Mouse (Mus musculus) hindlimb bud, embryonic 11.5 days (tissue): ENCODE measurements around the gene Tceanc.
A peak's percentile ranks its signal among the peaks of the same experiment; 100 is the strongest.
"Not testable (repeated sequence)": the region's sequence is repeated elsewhere in the genome, so short reads cannot be mapped to it uniquely, and the experiment has no call there.

Source experiments
- DNase-seq: peaks from one replicate; pipeline ENCODE4 v3.0.0-alpha.2; 2012; ENCODE audit warnings: low read depth, low spot score; ENCODE audit errors: extremely low spot score

Tceanc gene

DNA sequence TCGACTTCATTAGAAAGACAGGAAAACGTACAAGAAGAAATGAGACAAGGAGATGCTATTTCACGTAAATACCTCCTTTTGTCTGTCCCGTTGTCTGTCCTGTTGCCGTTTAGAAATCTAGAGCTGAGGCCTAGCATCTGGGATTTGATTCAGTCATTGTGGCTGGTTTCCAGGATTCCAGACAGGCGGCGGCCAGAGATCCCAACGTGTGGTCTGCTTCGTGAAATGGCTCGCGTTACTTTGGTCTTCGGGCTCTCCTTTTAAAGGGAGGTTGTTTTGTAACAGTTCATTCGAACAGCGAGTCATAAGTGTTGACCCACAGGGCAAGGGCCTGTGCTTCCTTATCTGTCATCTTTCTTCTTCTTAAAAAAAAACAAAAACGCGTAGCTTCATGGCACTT is at the start of gene Tceanc:
TSS of gene Tceanc (minus strand) at position 223 of the 400 bp plus-strand sequence.
- DNase-seq = no peak

DNA sequence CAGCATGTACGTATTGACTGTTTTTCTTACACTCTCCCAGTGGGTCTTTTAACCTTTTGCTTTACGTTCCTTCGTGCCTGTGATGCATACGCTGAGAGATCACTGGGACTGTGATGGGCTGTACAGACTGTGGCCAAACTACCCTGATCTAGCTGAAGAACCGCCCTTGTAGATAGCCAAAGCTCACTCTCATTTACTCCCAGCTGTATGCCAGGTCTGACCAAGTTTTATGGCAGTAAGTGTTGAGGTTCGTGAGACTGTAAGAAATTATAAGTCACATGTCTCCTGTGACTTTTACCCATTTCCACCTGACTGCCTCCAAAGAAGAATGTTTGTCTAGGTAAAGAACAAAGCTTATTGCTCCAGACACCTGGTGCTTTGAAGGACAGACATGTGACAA is 47.6 kb upstream of the Tceanc start:
- no peak for DNase-seq

DNA sequence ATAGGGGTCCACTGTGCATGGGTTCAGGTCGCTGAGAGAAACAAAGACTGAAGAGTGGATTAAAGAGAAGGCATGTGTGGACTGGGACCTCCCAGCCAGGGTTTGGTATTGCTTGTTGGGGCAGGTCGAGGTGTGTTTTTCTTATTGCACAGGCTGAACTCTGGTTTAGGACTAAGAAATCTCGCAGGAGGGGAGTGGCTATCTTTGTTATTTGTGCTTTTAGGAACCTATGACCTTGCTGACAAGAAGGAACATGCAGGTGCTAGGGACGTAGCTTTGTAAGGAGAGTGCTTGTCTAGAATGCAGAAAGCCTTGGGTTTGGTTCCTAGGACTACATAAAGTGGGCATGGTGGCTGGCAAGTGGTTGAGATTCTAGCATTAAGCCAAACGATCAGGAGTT is 47.0 kb upstream of the Tceanc start:
- DNase-seq = no peak

DNA sequence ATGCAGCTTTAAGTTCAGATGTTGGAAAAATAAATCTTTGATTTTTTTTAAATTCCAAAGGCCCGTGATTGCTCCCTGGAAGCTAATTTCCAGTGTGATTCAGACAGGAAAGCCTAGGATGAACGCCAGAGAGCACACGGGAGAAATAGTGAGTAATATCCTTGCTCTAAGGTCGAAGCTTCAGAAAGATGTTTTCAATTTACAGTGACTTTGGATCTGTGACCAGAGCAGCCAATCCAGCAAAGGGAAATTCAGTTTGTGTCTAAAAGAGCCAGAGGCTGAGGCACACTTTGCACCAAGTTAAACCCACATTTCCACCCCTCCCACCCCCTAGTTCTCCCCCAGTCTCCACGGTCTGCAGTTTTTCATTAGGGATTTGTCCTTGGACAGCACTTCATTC is 46.5 kb upstream of the Tceanc start:
- no peak for DNase-seq

DNA sequence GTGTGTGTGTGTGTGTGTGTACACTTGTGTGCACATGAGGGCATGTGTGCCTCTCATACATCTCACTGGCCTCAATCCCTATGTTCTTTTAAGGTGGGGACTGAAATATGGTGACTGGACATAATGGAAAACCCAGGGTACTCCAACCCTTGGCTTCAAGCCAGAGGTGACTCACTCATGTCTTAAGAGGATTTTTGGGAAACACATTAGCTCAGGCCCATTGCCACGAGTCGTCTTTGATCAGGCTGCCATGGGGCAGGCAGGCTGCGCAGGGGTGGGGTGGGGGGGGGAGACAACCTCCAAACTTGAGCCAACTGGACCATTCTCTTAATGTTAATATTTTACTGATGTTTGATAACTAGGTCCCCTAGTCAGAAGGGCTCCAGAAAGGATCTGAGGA is 41.0 kb upstream of the Tceanc start:
- no peak for DNase-seq

DNA sequence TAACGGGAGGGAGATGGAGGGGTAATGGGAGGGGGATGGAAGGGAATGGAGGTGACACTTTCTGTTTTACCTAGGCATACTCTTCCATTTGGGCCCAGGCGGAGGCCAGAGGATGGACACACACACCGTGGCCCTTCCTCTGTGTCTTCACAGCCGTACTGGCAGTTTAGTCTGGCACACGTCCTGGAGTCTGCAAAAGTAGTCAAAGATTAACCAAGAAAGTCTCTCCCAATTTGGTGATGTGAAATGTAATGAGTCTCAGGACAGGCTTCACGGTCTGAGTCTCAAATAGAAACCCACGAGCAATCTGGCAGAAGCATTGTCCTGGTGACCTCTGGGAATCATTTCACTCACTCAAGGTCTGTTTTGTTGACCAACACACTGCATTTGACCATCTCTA is 34.0 kb upstream of the Tceanc start:
- DNase-seq = no peak

DNA sequence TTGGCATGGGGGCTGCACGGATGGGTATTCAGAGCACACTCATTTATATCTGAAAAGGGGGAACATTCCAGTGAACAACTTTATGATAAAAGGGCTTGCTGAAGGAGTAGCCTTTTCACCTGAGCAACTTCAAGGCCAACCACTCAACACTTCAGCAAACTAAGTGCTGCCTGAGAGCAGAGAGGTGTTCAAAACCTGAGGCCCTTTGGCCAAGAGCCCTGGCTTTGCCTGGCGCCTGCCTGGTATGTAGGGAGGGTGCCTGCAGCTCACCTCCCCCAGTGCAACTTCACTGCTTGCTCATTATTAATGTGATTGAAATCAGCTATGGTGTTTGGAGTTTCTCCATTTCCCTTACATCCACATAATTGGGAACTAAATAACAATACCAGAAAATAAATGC is 28.1 kb upstream of the Tceanc start:
- no peak for DNase-seq

DNA sequence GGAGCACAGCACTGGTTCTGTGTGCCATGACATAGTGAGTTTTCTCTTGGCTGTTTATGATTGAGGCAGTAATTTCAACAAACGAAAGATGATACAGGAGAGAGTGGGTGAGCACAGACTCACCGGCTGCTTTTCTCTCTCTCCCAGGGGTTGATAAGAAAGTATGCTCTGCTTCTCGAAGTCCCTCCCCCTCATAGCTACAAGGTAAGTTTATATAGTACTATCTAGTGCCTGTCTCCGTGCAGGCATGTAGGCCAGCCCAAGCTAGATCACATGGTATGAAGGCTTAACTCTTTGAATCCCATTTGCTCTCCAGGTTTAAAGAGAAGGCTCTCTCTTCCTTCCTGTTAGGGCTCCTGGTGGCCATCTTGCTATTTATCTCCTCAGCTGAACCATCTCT is 16.8 kb upstream of the Tceanc start:
- no peak for DNase-seq

DNA sequence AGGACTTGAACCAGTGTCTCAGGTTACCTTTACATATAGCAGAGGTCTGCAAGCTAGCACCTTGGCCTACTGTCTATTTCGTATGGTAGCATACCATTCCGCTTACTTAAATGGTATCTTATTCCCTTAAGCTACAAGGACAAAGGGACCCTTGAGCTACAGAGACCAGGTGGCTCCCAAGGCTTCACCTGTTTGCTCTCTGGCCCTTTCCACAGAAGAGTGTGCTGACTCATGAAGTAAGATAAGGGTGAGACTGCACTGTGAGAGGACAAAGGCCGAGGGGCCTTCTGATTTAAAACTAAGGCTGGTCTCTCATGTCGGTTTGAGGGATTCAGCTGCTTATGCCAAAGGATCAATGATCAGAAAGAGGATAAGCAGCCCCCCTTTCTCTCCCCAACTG is 15.1 kb upstream of the Tceanc start:
- DNase-seq = no peak

DNA sequence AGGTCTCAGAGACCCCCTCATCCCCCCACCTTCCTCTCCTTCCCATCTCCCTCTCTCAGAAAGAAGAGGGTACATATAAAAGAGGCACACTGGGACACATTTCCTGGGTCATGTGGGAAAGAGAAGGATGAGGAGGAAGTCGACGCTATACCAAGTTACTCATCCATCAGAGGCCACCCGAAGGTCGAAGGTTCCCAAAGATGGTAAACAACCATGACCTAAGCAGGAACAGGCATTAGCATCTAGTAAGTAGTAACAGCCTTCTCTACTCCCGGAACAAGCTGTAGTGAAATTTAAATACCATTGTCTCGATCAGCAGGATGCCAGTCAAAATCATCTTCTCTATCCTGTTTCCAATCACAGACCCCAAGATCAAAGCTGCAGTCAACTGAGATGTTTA is 13.3 kb upstream of the Tceanc start:
- no peak for DNase-seq

DNA sequence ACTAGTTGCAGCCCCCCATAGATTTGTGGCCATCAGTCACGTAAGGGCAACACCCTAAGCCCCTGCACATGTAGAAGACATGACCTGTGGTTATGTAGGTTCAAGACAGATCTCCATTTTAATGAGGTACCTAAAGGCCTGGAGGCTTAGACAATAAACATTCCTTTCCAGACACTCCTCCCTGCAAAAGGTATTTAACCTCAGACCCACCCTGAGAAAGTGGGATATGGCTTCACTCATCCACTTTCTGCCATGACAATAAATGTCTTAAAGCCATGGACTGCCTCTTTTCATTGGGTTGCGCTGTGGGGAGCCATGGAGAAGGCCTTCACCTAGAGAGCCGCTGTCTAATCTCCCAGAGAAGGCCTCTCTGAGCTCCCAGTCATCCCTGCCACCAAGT is 9.8 kb upstream of the Tceanc start:
- DNase-seq = no peak

DNA sequence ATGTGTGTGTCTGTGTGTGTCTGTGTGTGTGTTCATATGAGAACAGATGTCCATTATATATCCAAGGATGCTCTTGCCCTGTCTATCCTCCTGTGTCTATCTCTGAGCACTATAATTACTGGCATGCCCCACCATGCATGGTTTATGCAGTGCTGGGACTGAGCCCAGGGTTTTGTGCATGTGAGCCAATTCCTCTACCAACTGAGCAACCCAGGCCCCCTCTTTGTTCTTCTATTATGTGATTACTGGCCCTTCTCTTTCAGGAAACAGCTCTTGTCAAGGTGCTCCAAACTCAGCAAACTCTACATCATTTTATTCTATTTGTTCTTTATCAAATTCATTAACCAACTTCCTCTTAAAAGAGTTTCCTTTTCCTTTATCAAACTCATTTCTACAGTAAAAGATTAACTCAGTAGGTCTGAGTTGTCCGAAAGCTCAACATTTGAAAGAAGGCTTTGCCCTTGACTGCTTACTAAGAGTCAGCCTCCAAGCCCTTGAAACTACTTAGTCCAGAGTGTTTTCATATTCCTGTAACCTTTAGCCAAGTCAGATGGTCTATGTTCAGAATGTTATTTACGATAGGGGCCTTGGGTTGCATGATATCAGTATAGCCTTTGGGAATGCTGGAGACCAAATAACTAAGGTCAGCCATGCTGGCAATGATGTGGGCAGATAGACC is 7.4 kb upstream of the Tceanc start:
- no peak for DNase-seq

DNA sequence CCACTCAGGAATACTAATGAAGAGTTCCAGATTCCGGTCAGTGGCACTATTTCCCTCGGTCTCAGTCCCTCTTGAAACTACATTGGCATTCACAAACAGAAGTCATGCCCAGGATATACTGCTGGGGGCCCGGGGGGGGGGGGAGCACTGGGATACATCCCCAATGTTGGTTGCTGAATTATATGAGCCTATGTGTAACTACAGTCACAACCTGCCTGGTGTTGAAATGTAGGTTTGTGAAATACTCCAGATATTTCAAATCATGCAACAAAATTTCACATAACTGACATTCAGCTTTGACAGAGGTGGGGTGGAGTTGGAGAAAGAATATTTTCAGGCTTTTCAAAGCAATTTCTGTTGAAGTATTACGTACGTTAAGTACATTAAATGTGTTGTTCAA is 2.4 kb upstream of the Tceanc start:
- DNase-seq = no peak

DNA sequence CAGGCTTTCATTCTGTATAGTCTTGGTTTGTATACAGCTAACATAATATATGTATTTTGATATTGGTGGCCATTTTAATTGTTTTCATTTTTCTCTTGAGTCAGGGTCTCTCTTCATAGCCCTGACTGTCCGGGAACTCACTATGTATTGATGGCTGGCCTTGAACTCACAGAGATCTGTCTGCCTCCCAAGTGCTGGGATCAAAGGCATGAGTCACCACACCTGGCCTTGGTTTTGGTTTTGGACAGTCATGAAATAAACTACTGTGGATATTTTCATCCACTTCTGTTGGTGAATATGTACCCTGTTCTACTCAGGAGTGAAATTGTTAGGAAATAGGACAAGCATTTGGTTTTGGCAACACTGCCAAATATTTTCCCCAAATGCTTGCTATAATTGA is 1.7 kb downstream of the Tceanc start:
- DNase-seq = no peak

DNA sequence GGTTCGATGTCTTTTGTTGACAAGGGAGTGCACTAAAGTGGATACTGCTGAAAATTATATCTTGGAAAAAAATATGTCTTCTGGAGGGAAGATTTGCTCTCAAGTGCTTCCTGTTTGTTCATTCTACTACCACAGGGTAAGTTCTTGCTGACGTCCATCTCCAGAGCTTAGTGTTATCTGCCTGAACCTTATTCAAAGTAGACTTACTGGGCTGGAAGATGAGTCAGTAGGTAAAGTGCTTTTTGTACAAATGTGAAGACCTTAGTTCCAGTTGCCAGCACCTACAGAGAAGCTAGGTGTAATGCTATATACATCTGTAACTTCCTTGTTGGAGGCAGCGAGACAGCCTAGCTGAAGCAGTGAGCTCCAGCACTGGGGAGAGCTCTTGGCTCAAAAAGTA is 2.4 kb downstream of the Tceanc start:
- no peak for DNase-seq

DNA sequence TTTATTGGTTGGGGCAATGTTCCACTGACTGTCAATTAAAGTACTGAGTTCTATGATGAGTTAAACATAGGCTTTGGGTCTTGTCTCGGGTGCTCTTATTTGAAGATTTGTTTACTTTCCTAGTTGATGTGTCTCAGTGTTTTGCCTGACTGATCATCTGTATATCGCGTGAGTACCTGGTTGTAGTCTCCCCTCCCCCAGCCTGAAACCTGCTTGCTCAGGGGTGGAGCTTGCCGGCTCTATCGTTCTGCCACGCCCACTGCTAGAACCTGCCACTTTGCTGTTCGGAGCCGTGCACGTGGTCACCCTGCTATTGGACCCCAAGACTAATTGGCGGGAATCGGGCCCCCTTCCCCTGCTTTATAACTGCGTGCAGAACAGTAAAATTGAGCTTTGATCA is 4.3 kb downstream of the Tceanc start:
- not testable (repeated sequence) for DNase-seq

DNA sequence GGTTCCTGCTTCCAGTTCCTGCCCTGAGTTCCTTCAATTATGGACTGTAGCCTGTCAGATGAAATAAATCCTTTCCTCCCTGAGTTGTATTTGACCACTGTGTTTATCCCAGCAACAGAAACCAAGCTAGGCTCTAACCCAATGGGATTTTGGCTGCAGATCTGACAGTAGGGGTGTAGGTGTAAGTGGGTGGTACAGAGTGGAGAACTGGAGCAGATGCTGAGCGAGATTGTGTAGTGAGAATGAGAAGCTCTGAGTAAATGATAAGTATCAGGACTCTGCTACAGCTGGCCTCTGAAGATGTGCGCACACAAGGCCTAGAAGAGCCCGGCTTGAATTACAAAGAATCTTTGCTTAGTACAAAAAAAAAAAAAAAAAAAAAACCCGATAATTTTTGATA is 6.3 kb downstream of the Tceanc start:
- DNase-seq = no peak

DNA sequence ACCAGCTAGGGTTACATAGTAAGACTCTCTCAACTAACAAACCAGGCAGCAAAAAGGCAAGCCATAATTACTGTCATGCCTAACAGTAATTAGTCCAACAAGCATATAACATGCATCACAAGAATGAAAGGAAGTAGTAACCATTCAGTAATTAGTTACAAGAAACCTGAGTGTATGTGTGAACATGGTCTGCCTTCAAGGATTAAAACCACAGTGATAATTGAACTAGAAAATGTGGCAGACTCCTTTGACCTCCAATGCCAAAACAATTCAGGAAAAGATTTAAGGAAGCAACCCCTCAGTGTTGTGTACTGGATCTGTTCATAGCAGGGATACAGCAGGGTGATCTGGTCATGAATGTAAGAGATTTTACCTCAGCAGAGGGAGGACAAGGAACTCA is 7.3 kb downstream of the Tceanc start:
- DNase-seq = no peak

DNA sequence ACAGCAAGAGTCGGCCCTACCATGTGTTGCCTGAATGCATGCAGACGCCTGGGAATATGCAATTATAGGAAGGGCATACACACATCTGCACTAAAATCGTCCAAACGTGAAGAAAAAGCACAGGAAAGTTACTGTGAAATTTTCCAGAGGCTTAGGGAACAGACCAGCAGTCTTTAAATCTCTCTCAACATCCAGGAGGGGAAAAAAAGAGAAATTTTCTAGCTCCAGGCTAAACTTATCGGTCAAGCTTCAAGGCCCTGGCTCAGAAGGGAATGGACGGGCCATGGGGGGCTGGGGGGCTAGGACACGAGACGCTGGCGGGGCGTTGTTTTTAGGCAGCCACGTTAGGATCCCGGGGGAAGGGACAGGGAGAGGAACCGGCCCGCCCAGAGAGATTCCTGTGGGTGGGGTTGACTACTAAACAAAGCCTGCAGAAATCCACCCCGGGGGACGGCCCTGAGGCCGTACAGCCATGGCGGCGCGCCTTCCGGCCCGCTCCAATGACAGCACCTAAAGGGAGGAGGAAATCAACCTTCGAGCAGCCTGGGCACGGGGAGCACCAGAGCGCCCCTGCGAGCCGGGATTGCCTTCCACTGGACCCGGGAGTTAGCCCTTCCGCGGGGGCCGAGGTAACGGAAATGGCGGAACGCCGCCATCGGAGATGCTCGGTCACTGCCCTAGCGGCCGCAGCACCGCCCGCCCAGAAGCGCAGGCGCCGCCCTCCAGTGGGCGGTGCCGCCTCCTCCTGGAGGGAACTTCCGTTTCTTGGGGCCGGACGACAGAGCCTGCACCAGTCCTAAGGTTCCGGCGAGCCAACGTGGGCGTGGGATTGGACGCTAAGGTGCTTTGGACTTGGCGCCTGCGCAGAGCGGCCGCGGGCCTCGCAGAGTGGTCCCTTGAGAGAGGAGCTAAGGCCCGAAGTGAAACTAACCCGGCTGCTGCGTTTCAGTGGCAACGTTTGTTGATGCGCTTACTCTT is 8.3 kb downstream of the Tceanc start:
- DNase-seq = peak; percentile 67

DNA sequence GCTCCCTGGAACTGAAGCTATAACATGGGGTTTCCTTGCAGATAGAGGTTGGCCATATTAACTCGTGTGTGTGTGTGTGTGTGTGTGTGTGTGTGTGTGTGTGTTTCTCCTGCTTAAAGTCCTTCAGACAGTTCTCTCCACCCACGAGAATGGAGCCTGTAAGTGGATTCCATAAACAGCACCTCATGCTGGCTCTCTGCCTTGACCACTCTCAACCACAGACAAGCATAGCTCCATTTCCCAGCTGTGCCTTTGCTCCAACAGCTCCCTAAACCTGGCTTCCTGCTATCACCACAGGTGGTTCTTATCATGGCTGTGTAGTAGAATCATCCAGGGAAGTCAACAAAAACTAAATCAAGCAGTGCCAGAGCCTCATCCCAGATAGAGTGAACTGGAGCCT is 13.9 kb downstream of the Tceanc start:
- DNase-seq = no peak

DNA sequence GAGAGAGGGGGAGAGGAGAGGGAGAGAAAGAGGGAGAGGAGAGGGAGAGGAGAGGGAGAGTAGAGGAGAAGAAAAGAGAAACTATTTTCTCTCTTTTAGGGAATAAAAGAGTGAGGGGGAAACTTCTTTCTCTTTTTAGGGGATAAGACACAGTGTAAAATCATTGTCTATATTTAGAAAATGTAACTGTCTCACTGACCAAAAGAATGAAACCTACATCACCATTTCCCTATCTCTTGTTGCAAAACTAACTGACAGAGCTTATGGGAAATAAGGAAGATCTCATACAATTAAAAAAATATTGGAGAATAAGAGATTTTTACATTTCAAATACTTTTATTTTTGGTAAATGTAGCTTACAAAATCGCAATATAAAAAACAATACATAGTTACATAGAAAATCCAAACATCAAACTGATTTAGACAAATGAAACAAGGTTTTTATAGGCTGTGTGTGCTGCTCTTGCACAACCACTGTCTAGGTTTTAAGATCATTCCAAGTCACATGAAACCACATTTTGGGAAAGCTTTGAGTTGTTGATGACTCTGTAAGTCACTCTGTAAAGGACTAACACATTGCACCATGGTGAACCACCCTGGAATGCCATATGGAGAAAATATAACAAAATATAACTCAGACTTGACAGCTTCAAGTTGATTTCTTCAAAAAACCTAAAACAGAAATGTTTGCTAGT is 18.7 kb downstream of the Tceanc start:
- no peak for DNase-seq

DNA sequence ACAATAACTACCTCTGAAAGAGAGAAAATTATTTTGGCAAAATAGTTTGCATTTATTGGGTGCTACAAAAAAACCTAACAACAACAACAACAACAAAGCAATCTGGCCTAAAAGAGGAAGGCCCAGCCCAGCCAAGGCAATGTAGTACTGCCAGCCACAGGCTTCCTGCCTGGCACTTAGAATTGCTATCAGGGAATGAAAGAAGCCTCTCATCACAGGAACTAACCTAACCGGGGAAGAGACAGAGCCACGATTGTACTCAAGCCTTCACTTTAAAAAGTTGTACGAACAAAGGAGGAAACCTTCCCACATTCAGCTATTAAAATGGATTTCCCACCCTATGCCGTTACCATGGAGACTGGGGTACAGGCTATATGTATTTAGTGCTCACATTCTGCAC is 20.6 kb downstream of the Tceanc start:
- DNase-seq = no peak
